Mouse (Mus musculus) stomach, embryonic 14.5 days (tissue): Measurements from ENCODE around the gene Lrmda. TPM values are rescaled to one million over a fixed set of nuclear protein-coding genes. Genes with fewer than 3 reads are reported as not detected.

Experiments used
- ATAC-seq: fragments of 200-750 bp; cut with Nextera tagmentation; 2 replicates; pipeline ENCODE4 v1.8.0; 2017; ENCODE audit warnings: low read depth, moderate TSS enrichment; ENCODE audit not compliant: insufficient number of reproducible peaks, insufficient read depth, low FRiP score
- H3K27ac ChIP-seq: fragments of 300-500 bp; sonication (generic); 2 replicates; pipeline ENCODE4 v1.5.1; 2014; ENCODE audit warnings: mild to moderate bottlenecking, low read length, moderate library complexity, mixed read lengths
- H3K27me3 ChIP-seq: fragments of 300-500 bp; sonication (generic); 2 replicates; pipeline ENCODE4 v1.6.1; 2014; ENCODE audit warnings: low read length, control low read depth, mixed read lengths; ENCODE audit not compliant: control insufficient read depth, insufficient read depth
- H3K36me3 ChIP-seq: fragments of 300-500 bp; sonication (generic); 2 replicates; pipeline ENCODE4 v1.6.1; 2014; ENCODE audit warnings: mild to moderate bottlenecking, control low read depth, low read length, moderate library complexity, mixed read lengths; ENCODE audit not compliant: control insufficient read depth, insufficient read depth
- H3K4me1 ChIP-seq: fragments of 300-500 bp; sonication (generic); 2 replicates; pipeline ENCODE4 v1.6.1; 2014; ENCODE audit warnings: low read length, control low read depth, mixed read lengths; ENCODE audit not compliant: control insufficient read depth, insufficient read depth
- H3K4me2 ChIP-seq: fragments of 300-500 bp; sonication (generic); replicated peaks from 2 replicates; pipeline ENCODE4 v1.6.1; 2014; ENCODE audit warnings: low read depth, low read length, control low read depth
- H3K4me3 ChIP-seq: fragments of 300-500 bp; sonication (generic); 2 replicates; pipeline ENCODE4 v1.5.1; 2014; ENCODE audit warnings: low read depth, low read length, control low read depth
- H3K9ac ChIP-seq: fragments of 300-500 bp; sonication (generic); replicated peaks from 2 replicates; pipeline ENCODE4 v1.6.1; 2014; ENCODE audit warnings: low read depth, mild to moderate bottlenecking, control low read depth, low read length, moderate library complexity, mixed read lengths
- H3K9me3 ChIP-seq: fragments of 300-500 bp; sonication (generic); 2 replicates; pipeline ENCODE4 v1.6.1; 2016; ENCODE audit warnings: low read depth, low read length, control low read depth; ENCODE audit not compliant: control insufficient read depth
- WGBS: fragments of 180-500 bp; shearing (Covaris S2); extraction: QIAGEN DNeasy Blood & Tissue Kit; methylation state at CpG from one replicate; pipeline ENCODE4 v1.1.7; 2014; 5-methylcytosine and 5-hydroxymethylcytosine counted together
- polyA plus RNA-seq: library from polyadenylated mRNA; unstranded; fragments of >200 nt; fragmentation: Nextera tagmentation; extraction: Ambion mirVana; gene quantifications from 2 replicates; pipeline ENCODE4 v1.2.1, GENCODE M21; 2014

Gene Lrmda
- polyA plus RNA-seq, 1 experiment from 2014 or later: 0.46 TPM

GRCm38 (mm10) chr14:22921152-22921551, 901.6 kb downstream of the Lrmda start:
- no peak overlapping the region for H3K27ac ChIP-seq
- ATAC-seq: no peak

GRCm38 (mm10) chr14:22921796-22922195, 902.3 kb downstream of the Lrmda start:
- Histone ChIP-seq H3K27ac (no peak overlapping the region), H3K4me2 (no peak overlapping the region), H3K9ac (no peak overlapping the region), H3K27me3 (no peaks in the 10 kb centered on the region), H3K4me3 (no peak overlapping the region), H3K4me1 (0 out of 2 replicates have a peak, but pooled peaks cover 4% of the 10 kb centered on the region), H3K36me3 (no peaks in the 10 kb centered on the region), H3K9me3 (no peaks in the 10 kb centered on the region)
- WGBS: 86% methylated on average over 2 of the region's 2 CpGs
- no peak for ATAC-seq

More at GRCm38 (mm10) chr14:22921152-22921551, 901.6 kb downstream of the Lrmda start:
- H3K9me3 ChIP-seq: no peaks in the 10 kb centered on the region
- H3K4me3 ChIP-seq: no peak overlapping the region
- H3K27me3 ChIP-seq: no peaks in the 10 kb centered on the region
- no peaks in the 10 kb centered on the region for H3K36me3 ChIP-seq
- H3K9ac ChIP-seq: no peak overlapping the region
- 0 out of 2 replicates have a peak, but pooled peaks cover 4% of the 10 kb centered on the region for H3K4me1 ChIP-seq
- H3K4me2 ChIP-seq: no peak overlapping the region

GRCm38 (mm10) chr14:22922571-22922970, 903.1 kb downstream of the Lrmda start:
- Histone ChIP-seq H3K36me3 (no peaks in the 10 kb centered on the region), H3K27ac (no peak overlapping the region), H3K4me1 (0 out of 2 replicates have a peak, but pooled peaks cover 4% of the 10 kb centered on the region), H3K27me3 (no peaks in the 10 kb centered on the region), H3K9me3 (no peaks in the 10 kb centered on the region), H3K4me3 (no peak overlapping the region), H3K4me2 (no peak overlapping the region), H3K9ac (no peak overlapping the region)
- peak; percentile 46; the same call in 1 of the 2 replicates for ATAC-seq
- WGBS: 80% methylated on average over 4 of the region's 4 CpGs

GRCm38 (mm10) chr14:22923251-22923650, 903.7 kb downstream of the Lrmda start:
- H3K4me1 ChIP-seq: 0 out of 2 replicates have a peak, but pooled peaks cover 4% of the 10 kb centered on the region
- H3K36me3 ChIP-seq: no peaks in the 10 kb centered on the region
- no peak for ATAC-seq
- H3K9ac ChIP-seq: no peak overlapping the region
- H3K9me3 ChIP-seq: no peaks in the 10 kb centered on the region
- no peak overlapping the region for H3K4me2 ChIP-seq
- WGBS: 73% methylated on average over 1 of the region's 2 CpGs
- H3K27me3 ChIP-seq: no peaks in the 10 kb centered on the region
- H3K4me3 ChIP-seq: no peak overlapping the region
- H3K27ac ChIP-seq: no peak overlapping the region

- Histone ChIP-seq H3K27me3 (no peaks in the 10 kb centered on the region), H3K27ac (no peak overlapping the region), H3K9ac (no peak overlapping the region), H3K4me1 (peaks cover 14% of the 10 kb centered on the region), H3K4me2 (no peak overlapping the region), H3K36me3 (no peaks in the 10 kb centered on the region), H3K4me3 (no peak overlapping the region), H3K9me3 (no peaks in the 10 kb centered on the region)
- no peak for ATAC-seq
- WGBS: 94% methylated on average over 2 of the region's 2 CpGs
Measured at GRCm38 (mm10) chr14:22928263-22928662, 908.8 kb downstream of the Lrmda start.

GRCm38 (mm10) chr14:22928683-22929082, 909.2 kb downstream of the Lrmda start:
- H3K4me3 ChIP-seq: no peak overlapping the region
- WGBS: 91% methylated on average over 1 of the region's 1 CpGs
- no peaks in the 10 kb centered on the region for H3K27me3 ChIP-seq
- H3K36me3 ChIP-seq: no peaks in the 10 kb centered on the region
- H3K27ac ChIP-seq: no peak overlapping the region
- no peak for ATAC-seq
- H3K9me3 ChIP-seq: no peaks in the 10 kb centered on the region
- H3K4me1 ChIP-seq: peaks cover 14% of the 10 kb centered on the region
- H3K4me2 ChIP-seq: no peak overlapping the region
- no peak overlapping the region for H3K9ac ChIP-seq

- Histone ChIP-seq H3K4me3 (no peak overlapping the region), H3K36me3 (no peaks in the 10 kb centered on the region), H3K27ac (no peak overlapping the region), H3K4me1 (peaks cover 14% of the 10 kb centered on the region), H3K27me3 (no peaks in the 10 kb centered on the region), H3K9me3 (no peaks in the 10 kb centered on the region), H3K9ac (no peak overlapping the region), H3K4me2 (no peak overlapping the region)
- ATAC-seq: no peak
- 79% methylated on average over 2 of the region's 2 CpGs for WGBS
Measured at GRCm38 (mm10) chr14:22929585-22929984, 910.1 kb downstream of the Lrmda start.

- Histone ChIP-seq H3K4me1 (peaks cover 14% of the 10 kb centered on the region), H3K27me3 (no peaks in the 10 kb centered on the region), H3K9me3 (no peaks in the 10 kb centered on the region), H3K9ac (no peak overlapping the region), H3K4me3 (no peak overlapping the region), H3K4me2 (no peak overlapping the region), H3K36me3 (no peaks in the 10 kb centered on the region), H3K27ac (peak overlapping the region; percentile 17; the same call in 1 of the 2 replicates)
- ATAC-seq: no peak
- WGBS: 70% methylated on average over 9 of the region's 9 CpGs
Measured at GRCm38 (mm10) chr14:22930488-22931046, 911.1 kb downstream of the Lrmda start.
